ENCODE assay signal across 17 mouse cellular contexts in genomic region chr10:83405031-83405430, GRCm38 (mm10). TPM values are rescaled to one million over a fixed set of nuclear protein-coding genes. Genes with fewer than 3 reads are reported as not detected.
DNase-seq lines count a peak whose midpoint lies in the region; ATAC-seq lines count a peak whose summit lies in the region.
"Had no signal": no experiment of that assay in that cellular context is flagged by ENCODE, and none has a peak within 500 bp of the region (broad histone marks: within the 10 kb centered on the region; RNA-seq: fewer than 3 reads in every experiment).

No protein-coding gene starts in this region.

- H3K9ac ChIP-seq in forebrain, embryonic 11.5 days (ENCODE audit: low read length), result no peak overlapping the region
- H3K9ac ChIP-seq in forebrain, embryonic 16.5 days (replicated peaks; ENCODE audit: low read depth, low read length), result no peak overlapping the region
- H3K9ac ChIP-seq: forebrain, embryonic 12.5 days; liver, embryonic 15.5 days; neural tube, embryonic 12.5 days had no signal

- no peaks in the 10 kb centered on the region for H3K4me1 ChIP-seq in forebrain, embryonic 11.5 days (replicated peaks; ENCODE audit: control insufficient read depth, insufficient read depth, low read length)
- H3K4me1 ChIP-seq in forebrain, embryonic 16.5 days (replicated peaks; ENCODE audit: control insufficient read depth, insufficient read depth, low read length), result no peaks in the 10 kb centered on the region
- H3K4me1 ChIP-seq: forebrain, embryonic 12.5 days; liver, embryonic 15.5 days; megakaryocyte, embryonic 14.5 days; neural tube, embryonic 12.5 days had no signal

- H3K4me3 ChIP-seq in forebrain, embryonic 11.5 days (ENCODE audit: low read depth, low read length), result no peak overlapping the region
- no peak overlapping the region for H3K4me3 ChIP-seq in forebrain, embryonic 16.5 days (replicated peaks; ENCODE audit: low read length)
- H3K4me3 ChIP-seq: forebrain, embryonic 12.5 days; layer of hippocampus, adult 2 months; liver, embryonic 15.5 days; megakaryocyte, embryonic 14.5 days; neural tube, embryonic 12.5 days had no signal

- ATAC-seq in forebrain, embryonic 11.5 days (replicated peaks; ENCODE audit: low FRiP score), result no peak
- ATAC-seq in forebrain, embryonic 16.5 days, result no peak

- H3K4me2 ChIP-seq in forebrain, embryonic 11.5 days (ENCODE audit: low read depth, low read length, severe bottlenecking), result no peak overlapping the region
- no peak overlapping the region for H3K4me2 ChIP-seq in forebrain, embryonic 16.5 days (ENCODE audit: low read length)
- H3K4me2 ChIP-seq: forebrain, embryonic 12.5 days; liver, embryonic 15.5 days; neural tube, embryonic 12.5 days had no signal

- peak; percentile 27 for DNase-seq in forebrain, embryonic 11.5 days (ENCODE audit: low spot score)
- peak; percentile 8 for DNase-seq in left cerebral cortex, postnatal 4 days
- DNase-seq in left cerebral cortex, adult 9 months (ENCODE audit: low spot score in 2 of 2), result no peak
- peak; percentile 94 for DNase-seq in A20 (ENCODE audit: low read depth, low spot score)
- DNase-seq in adrenal gland, postnatal 14 days, result peak; percentile 77
- DNase-seq in layer of hippocampus, adult 11-12 months (ENCODE audit: low spot score), result no peak
- no peak for DNase-seq in layer of hippocampus, adult 9-10 months (ENCODE audit: low spot score)
- DNase-seq: cerebellum, adult 9-11 months; lung, postnatal 14 days; right cerebral cortex, postnatal 25 days; thymus, postnatal 4 days had no signal

- peaks cover 5% of the 10 kb centered on the region; the same call in 1 of the 2 replicates for H3K9me3 ChIP-seq in forebrain, embryonic 11.5 days (ENCODE audit: control insufficient read depth, low read length)
- peaks cover 4% of the 10 kb centered on the region; the same call in 1 of the 2 replicates for H3K9me3 ChIP-seq in forebrain, embryonic 16.5 days (ENCODE audit: control insufficient read depth, low read length)
- H3K9me3 ChIP-seq: neural tube, embryonic 12.5 days had no signal

- WGBS in forebrain, embryonic 11.5 days, result 89% methylated on average over 10 of the region's 11 CpGs
- 91% methylated on average over 11 of the region's 11 CpGs for WGBS in forebrain, embryonic 16.5 days

- H3K27me3 ChIP-seq in forebrain, embryonic 11.5 days (ENCODE audit: control insufficient read depth, insufficient read depth, low read length), result no peaks in the 10 kb centered on the region
- no peaks in the 10 kb centered on the region for H3K27me3 ChIP-seq in forebrain, embryonic 16.5 days (replicated peaks; ENCODE audit: control insufficient read depth, insufficient read depth, low read length)
- H3K27me3 ChIP-seq: forebrain, embryonic 12.5 days; liver, embryonic 15.5 days; megakaryocyte, embryonic 14.5 days; neural tube, embryonic 12.5 days had no signal

- 0 out of 2 replicates have a peak, but pooled peaks cover 2% of the 10 kb centered on the region for H3K36me3 ChIP-seq in forebrain, embryonic 11.5 days (ENCODE audit: control insufficient read depth, insufficient read depth, low read length)
- H3K36me3 ChIP-seq in forebrain, embryonic 16.5 days (ENCODE audit: control insufficient read depth, insufficient read depth), result 0 out of 2 replicates have a peak, but pooled peaks cover 6% of the 10 kb centered on the region
- H3K36me3 ChIP-seq: liver, embryonic 15.5 days had no signal

- no peak overlapping the region for H3K27ac ChIP-seq in forebrain, embryonic 11.5 days (ENCODE audit: low read depth, low read length)
- H3K27ac ChIP-seq in forebrain, embryonic 16.5 days (ENCODE audit: low read length), result no peak overlapping the region
- H3K27ac ChIP-seq: forebrain, embryonic 12.5 days; layer of hippocampus, adult 2 months; liver, embryonic 15.5 days; neural tube, embryonic 12.5 days had no signal

- intact Hi-C loops in left cerebral cortex, postnatal 4 days (cut with DNase I), result no loop called here

RNA-seq across cellular contexts. Expression of gene D10Wsu102e, which starts 45.0 kb away (rescaled TPM):
- polyA plus RNA-seq in forebrain, embryonic 11.5 days (2014; fragmentation: Nextera tagmentation; extraction: Ambion mirVana), result 1.4 and 1.6 TPM in 2 replicates
- 1.1 and 1.3 TPM in 2 replicates for polyA plus RNA-seq in forebrain, embryonic 16.5 days (2015; fragmentation: Nextera tagmentation; extraction: Ambion mirVana)
- 1 to 10 TPM; 4.1 to 5.3 TPM for total RNA-seq in left cerebral cortex, postnatal 4 days (2021)
- total RNA-seq in adrenal gland, postnatal 14 days (2021), result 0.63 and 0.94 TPM in 2 replicates

Comparison
In these comparisons a context has a peak if more than half of its experiments do, and no peak if none do; other contexts are left out.
1. DNase-seq: peak in forebrain, embryonic 11.5 days (single experiment), left cerebral cortex, postnatal 4 days (single experiment), A20 (single experiment) and adrenal gland, postnatal 14 days (single experiment); none in left cerebral cortex, adult 9 months (0 of 2), layer of hippocampus, adult 11-12 months (single experiment) and layer of hippocampus, adult 9-10 months (single experiment).